Mouse (Mus musculus) heart, adult 2 months (tissue): ENCODE measurements around the gene Stim1.
"Not testable (repeated sequence)": the region's sequence is repeated elsewhere in the genome, so short reads cannot be mapped to it uniquely, and the experiment has no call there.

ENCODE experiments used
- CTCF ChIP-seq: fragments of 200-600 bp; IDR thresholded peaks from 2 replicates; pipeline ENCODE4 v1.8.1; 2022; ENCODE audit warnings: antibody characterized with exemption, mild to moderate bottlenecking, moderate library complexity
- EP300 ChIP-seq: fragments of 200-500 bp; IDR thresholded peaks from 2 replicates; pipeline ENCODE4 v1.6.1; 2011; ENCODE audit warnings: low read depth, low read length, control low read depth; ENCODE audit not compliant: insufficient read depth
- POLR2A ChIP-seq: fragments of 200-500 bp; IDR thresholded peaks from 2 replicates; pipeline ENCODE4 v1.6.1; 2011; ENCODE audit warnings: mild to moderate bottlenecking, low read depth, low read length, control low read depth; ENCODE audit not compliant: insufficient read depth

GRCm38 (mm10) chr7:102415272-102415671 lies 147.7 kb downstream of the Stim1 start:
- TF ChIP-seq CTCF, POLR2A, EP300: not testable (repeated sequence)
